Mouse (Mus musculus): ENCODE results near the gene Nt5dc3. TPM values are rescaled to one million over a fixed set of nuclear protein-coding genes. Genes with fewer than 3 reads are reported as not detected.

The Nt5dc3 gene
- polyA plus RNA-seq, 1 experiment from 2014 or later, result 2.2 TPM

Other genes starting within 250 kb of the Nt5dc3 start
- gene Hsp90b1, start 73.5 kb upstream of the Nt5dc3 start, polyA plus RNA-seq (2014; fragmentation: Nextera tagmentation; extraction: Ambion mirVana), result 487 and 513 TPM in 2 replicates
- gene Ttc41, start 73.2 kb upstream of the Nt5dc3 start, polyA plus RNA-seq (2014; fragmentation: Nextera tagmentation; extraction: Ambion mirVana), result 2.3 and 3.1 TPM in 2 replicates
- gene Gm49358, start 15.0 kb upstream of the Nt5dc3 start, polyA plus RNA-seq (2014; fragmentation: Nextera tagmentation; extraction: Ambion mirVana), result not detected in 2 replicates
- gene Stab2, start 229.0 kb downstream of the Nt5dc3 start, polyA plus RNA-seq (2014; fragmentation: Nextera tagmentation; extraction: Ambion mirVana), result 0.22 and 0.41 TPM in 2 replicates